Mouse (Mus musculus) stomach, embryonic 16.5 days (tissue): ENCODE results near the gene Zdhhc21. TPM values are rescaled to one million over a fixed set of nuclear protein-coding genes. Genes with fewer than 3 reads are reported as not detected.

Source experiments
- ATAC-seq: fragments of 200-750 bp; cut with Nextera tagmentation; 2 replicates; pipeline ENCODE4 v1.8.0; 2017; ENCODE audit warnings: moderate number of reproducible peaks, moderate TSS enrichment; ENCODE audit not compliant: insufficient read depth, low FRiP score
- H3K27ac ChIP-seq: fragments of 300-500 bp; sonication (generic); 2 replicates; pipeline ENCODE4 v1.5.1; 2014; ENCODE audit warnings: low read length
- H3K27me3 ChIP-seq: fragments of 300-500 bp; sonication (generic); 2 replicates; pipeline ENCODE4 v1.6.1; 2014; ENCODE audit warnings: low read length, control low read depth, mixed read lengths; ENCODE audit not compliant: control insufficient read depth, insufficient read depth
- H3K36me3 ChIP-seq: fragments of 300-500 bp; sonication (generic); 2 replicates; pipeline ENCODE4 v1.6.1; 2014; ENCODE audit warnings: low read length; ENCODE audit not compliant: control insufficient read depth, insufficient read depth
- H3K4me1 ChIP-seq: fragments of 300-500 bp; sonication (generic); 2 replicates; pipeline ENCODE4 v1.6.1; 2014; ENCODE audit warnings: low read length, control low read depth, mixed read lengths; ENCODE audit not compliant: control insufficient read depth, insufficient read depth
- H3K4me2 ChIP-seq: fragments of 300-500 bp; sonication (generic); 2 replicates; pipeline ENCODE4 v1.6.1; 2014; ENCODE audit warnings: low read depth, low read length, mixed read lengths
- H3K4me3 ChIP-seq: fragments of 300-500 bp; sonication (generic); replicated peaks from 2 replicates; pipeline ENCODE4 v1.5.1; 2014; ENCODE audit warnings: mild to moderate bottlenecking, low read length
- H3K9ac ChIP-seq: fragments of 300-500 bp; sonication (generic); 2 replicates; pipeline ENCODE4 v1.6.1; 2014; ENCODE audit warnings: low read length
- H3K9me3 ChIP-seq: fragments of 300-500 bp; sonication (generic); replicated peaks from 2 replicates; pipeline ENCODE4 v1.6.1; 2016; ENCODE audit warnings: low read length, control low read depth; ENCODE audit not compliant: control insufficient read depth
- WGBS: fragments of 180-500 bp; shearing (Covaris S2); extraction: QIAGEN DNeasy Blood & Tissue Kit; methylation state at CpG from one replicate; pipeline ENCODE4 v1.1.7; 2014; 5-methylcytosine and 5-hydroxymethylcytosine counted together
- polyA plus RNA-seq: library from polyadenylated mRNA; unstranded; fragments of >200 nt; fragmentation: Nextera tagmentation; extraction: Ambion mirVana; gene quantifications from 2 replicates; pipeline ENCODE4 v1.2.1, GENCODE M21; 2015

The Zdhhc21 gene
- polyA plus RNA-seq, 1 experiment from 2014 or later: 18.2 TPM

DNA sequence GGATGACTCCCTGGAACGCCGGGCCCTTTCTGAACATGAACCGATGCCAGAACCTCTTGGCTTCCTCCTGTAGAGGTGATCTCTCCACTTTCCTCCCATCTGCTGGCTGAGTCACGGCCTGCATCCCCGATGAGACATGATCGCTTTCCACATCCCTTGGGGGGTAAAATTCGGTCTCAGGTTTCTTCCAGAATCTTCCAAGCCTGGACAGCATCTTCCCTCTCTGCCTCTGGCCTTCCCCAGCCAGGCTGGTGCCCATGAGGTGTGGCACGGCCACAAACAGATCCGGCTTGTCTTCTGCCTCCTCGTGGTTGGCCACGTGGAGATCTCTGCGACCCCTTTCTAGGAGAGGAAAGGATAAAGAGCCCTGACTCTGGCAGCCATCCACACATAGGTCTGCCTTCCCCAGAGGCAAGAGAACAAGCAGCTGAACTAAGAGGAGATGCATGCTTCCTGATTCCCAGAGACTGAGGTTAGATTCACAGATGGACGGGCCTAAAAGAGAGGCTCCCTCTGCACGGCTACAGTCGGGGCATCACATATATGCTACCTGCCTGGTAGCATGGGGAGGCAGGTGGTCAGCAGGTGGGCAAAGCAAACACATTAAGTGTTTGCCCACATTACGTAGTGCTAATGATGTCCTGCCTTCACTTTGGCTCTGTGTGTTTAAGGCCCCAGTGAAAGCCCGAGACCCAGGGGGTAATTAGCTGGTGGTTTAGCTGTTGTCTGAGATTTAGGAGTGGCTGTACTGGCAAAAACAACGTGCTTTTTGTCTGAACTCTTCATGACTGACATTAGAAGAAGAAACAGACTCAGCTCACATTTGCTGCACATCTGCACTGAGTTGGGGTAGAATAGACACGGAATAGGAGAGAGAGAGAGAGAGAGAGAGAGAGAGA lies 25.1 kb upstream of the Zdhhc21 start, which contains the start of gene Cer1:
Gene Cer1, minus strand, starts transcription at position 513 of the 899 bp plus-strand sequence.
- Histone ChIP-seq H3K4me1 (peaks cover 4% of the 10 kb centered on the region; the same call in 1 of the 2 replicates), H3K27me3 (no peaks in the 10 kb centered on the region), H3K9ac (no peak within 1 kb of the TSS), H3K4me2 (no peak within 1 kb of the TSS), H3K9me3 (no peaks in the 10 kb centered on the region), H3K36me3 (no peaks in the 10 kb centered on the region), H3K4me3 (no peak within 1 kb of the TSS), H3K27ac (no peak within 1 kb of the TSS)
- ATAC-seq: no peak
- WGBS: 61% methylated on average over 18 of the region's 19 CpGs

DNA sequence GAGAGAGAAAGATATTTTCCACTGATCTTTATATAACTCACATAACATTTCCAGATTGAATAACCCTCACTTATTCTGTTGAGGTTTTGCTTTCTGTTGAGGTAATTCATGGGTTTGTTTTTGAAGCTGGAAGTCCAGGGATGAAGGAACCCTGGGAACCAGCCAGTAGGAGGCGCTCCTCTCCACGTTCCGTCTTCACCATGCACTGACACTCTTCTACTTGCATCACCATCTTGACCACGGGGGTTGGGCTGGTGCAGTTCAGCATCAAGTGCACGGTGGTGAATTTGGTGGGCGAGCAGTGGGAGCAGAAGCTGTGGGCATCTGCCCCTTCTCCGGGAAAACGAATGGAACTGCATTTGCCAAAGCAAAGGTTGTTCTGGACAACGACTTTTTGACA lies 22.7 kb upstream of the Zdhhc21 start:
- H3K4me1 ChIP-seq: peaks cover 4% of the 10 kb centered on the region; the same call in 1 of the 2 replicates
- no peak for ATAC-seq
- WGBS: 80% methylated on average over 9 of the region's 9 CpGs

DNA sequence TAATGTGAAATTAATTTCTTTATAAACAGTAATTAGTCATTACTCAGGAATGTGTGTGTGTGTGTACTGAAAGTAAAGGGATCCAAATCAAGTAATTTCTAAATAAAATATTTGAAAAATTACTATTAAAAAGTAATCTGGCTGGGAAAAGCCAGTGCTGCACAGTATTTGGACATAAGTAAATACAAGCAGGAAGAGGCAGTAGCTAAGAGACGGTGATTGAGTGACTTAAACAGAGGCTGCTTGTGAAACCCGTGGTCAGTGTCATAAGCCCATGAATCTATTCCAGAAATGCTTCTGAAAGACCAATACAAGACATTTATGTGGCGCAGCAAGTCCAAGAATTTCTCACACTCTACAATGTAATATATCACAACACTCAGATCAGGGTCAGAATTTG lies 21.6 kb upstream of the Zdhhc21 start:
- H3K27ac ChIP-seq: no peak overlapping the region
- H3K4me1 ChIP-seq: peaks cover 4% of the 10 kb centered on the region; the same call in 1 of the 2 replicates
- WGBS: 52% methylated on average over 3 of the region's 3 CpGs
- no peak overlapping the region for H3K9ac ChIP-seq
- no peak for ATAC-seq
- no peaks in the 10 kb centered on the region for H3K27me3 ChIP-seq
- no peak overlapping the region for H3K4me2 ChIP-seq
- H3K9me3 ChIP-seq: no peaks in the 10 kb centered on the region
- no peak overlapping the region for H3K4me3 ChIP-seq
- H3K36me3 ChIP-seq: no peaks in the 10 kb centered on the region

More for the DNA sequence above, 22.7 kb upstream of the Zdhhc21 start:
- Histone ChIP-seq H3K27ac (no peak overlapping the region), H3K9me3 (no peaks in the 10 kb centered on the region), H3K4me2 (no peak overlapping the region), H3K36me3 (no peaks in the 10 kb centered on the region), H3K4me3 (no peak overlapping the region), H3K9ac (no peak overlapping the region), H3K27me3 (no peaks in the 10 kb centered on the region)

DNA sequence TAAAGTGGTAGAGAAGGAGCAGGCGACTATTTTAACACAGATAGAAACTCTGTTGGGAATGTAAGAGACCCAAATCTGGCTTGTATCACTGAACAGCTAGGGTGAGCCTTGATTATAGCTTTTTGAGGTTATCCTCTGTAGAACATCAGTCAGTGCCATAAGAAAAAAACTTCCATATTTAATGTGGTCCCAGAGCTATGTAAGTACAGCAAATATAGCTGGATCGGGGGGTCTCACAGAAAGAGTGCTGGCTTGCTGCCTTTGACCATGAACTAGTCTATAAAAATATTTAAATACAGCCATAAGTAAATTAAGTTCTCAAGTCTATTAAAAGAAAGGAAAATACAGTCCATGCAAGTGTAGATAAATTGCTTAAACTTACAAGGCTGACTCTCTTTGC lies 20.5 kb upstream of the Zdhhc21 start:
- Histone ChIP-seq H3K9ac (no peak overlapping the region), H3K36me3 (no peaks in the 10 kb centered on the region), H3K4me3 (no peak overlapping the region), H3K4me1 (peaks cover 4% of the 10 kb centered on the region; the same call in 1 of the 2 replicates), H3K9me3 (no peaks in the 10 kb centered on the region), H3K4me2 (no peak overlapping the region), H3K27ac (no peak overlapping the region), H3K27me3 (no peaks in the 10 kb centered on the region)
- 69% methylated on average over 2 of the region's 2 CpGs for WGBS
- no peak for ATAC-seq

DNA sequence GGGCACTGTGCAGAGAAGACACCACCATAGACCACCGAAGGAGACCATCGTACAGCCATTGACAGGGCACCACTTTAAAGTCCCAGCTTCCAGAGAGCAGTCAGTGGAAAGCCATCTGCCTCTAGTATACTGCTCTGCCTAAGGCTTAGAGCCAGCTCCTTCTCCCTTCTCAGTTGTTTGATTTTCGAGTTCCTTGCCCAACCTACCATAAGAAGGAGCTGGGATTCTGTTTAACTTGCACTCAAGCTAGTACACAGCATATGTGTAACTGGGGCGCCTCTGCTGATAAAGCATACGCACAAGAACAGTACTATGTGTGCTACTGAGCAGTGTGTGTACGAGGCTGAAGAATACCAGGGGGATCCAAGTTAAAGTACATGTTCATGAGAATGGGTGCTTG lies 19.4 kb upstream of the Zdhhc21 start:
- Histone ChIP-seq H3K4me3 (no peak overlapping the region), H3K4me2 (no peak overlapping the region), H3K4me1 (peaks cover 5% of the 10 kb centered on the region; the same call in 1 of the 2 replicates), H3K9ac (no peak overlapping the region), H3K9me3 (no peaks in the 10 kb centered on the region), H3K27ac (no peak overlapping the region), H3K36me3 (no peaks in the 10 kb centered on the region), H3K27me3 (no peaks in the 10 kb centered on the region)
- no peak; the same call in 1 of the 2 replicates for ATAC-seq
- WGBS: 63% methylated on average over 6 of the region's 6 CpGs

DNA sequence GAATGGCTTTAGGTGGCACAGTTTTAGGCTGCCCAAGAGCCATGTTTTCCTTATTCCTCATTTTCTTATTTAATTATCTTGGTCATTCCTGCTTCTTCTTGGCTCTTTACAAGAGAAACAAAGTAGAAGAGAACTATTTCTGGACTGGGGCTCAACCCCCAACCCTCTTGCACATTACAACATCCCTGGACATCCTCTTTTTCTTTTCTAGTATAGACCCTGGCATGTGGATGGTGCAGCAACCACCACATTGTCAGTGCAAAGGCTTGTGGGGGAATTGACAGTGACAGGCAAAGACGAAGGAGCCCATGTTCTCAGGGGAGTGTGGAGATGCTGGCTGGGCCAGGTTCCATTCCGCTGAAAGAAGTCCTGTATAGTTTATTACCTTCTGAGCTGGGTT lies 16.9 kb upstream of the Zdhhc21 start:
- Histone ChIP-seq H3K36me3 (no peaks in the 10 kb centered on the region), H3K4me2 (no peak overlapping the region), H3K9me3 (no peaks in the 10 kb centered on the region), H3K27ac (no peak overlapping the region), H3K9ac (no peak overlapping the region), H3K4me3 (no peak overlapping the region), H3K4me1 (peaks cover 21% of the 10 kb centered on the region; the same call in 1 of the 2 replicates), H3K27me3 (no peaks in the 10 kb centered on the region)
- no peak for ATAC-seq
- WGBS: 92% methylated on average over 2 of the region's 2 CpGs

DNA sequence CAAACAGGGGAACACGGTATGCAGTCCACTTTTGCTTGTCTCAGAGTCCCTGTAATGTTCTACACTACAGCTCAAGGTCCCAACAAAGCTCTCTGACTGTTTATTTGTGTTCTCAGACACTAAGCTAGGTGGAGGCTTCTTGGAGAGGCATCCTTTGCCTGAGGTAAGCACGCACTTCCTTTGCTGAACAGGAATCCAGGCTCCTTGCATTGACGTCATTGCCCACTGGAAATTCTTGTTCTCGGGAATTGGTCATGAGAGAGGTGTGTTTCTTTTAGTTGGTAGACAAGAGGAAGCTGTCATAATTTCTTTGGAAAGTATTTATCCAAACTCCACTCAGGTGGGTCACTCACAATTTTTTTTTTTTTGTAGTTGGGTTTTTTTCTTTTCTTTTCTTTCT lies 15.8 kb upstream of the Zdhhc21 start:
- Histone ChIP-seq H3K9me3 (no peaks in the 10 kb centered on the region), H3K4me2 (no peak overlapping the region), H3K4me3 (no peak overlapping the region), H3K36me3 (no peaks in the 10 kb centered on the region), H3K27ac (peak overlapping the region; percentile 34; the same call in 1 of the 2 replicates), H3K4me1 (peaks cover 21% of the 10 kb centered on the region; the same call in 1 of the 2 replicates), H3K27me3 (no peaks in the 10 kb centered on the region), H3K9ac (no peak overlapping the region)
- ATAC-seq: no peak
- WGBS: 54% methylated on average over 4 of the region's 4 CpGs

DNA sequence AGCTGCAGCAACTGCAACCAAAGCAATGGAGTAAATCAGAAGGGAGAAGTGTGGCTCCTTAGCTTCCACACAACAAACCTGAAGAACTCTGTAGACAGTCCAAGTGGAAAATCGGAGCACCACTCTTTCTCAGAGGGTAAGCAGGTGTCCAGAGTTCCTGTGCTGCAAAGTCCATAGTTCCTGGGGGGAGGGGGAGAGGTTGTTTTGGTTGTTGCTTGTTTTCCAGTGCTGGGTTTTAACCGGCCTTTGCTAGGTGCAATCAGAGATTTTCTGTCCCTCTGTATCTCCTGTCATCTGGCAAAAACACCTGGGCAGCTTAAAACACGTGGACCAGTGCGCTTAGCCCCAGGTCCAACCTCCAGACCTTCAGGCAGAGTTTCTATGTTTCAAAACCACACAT lies 15.0 kb upstream of the Zdhhc21 start:
- peaks cover 21% of the 10 kb centered on the region; the same call in 1 of the 2 replicates for H3K4me1 ChIP-seq
- ATAC-seq: no peak
- 61% methylated on average over 4 of the region's 4 CpGs for WGBS

DNA sequence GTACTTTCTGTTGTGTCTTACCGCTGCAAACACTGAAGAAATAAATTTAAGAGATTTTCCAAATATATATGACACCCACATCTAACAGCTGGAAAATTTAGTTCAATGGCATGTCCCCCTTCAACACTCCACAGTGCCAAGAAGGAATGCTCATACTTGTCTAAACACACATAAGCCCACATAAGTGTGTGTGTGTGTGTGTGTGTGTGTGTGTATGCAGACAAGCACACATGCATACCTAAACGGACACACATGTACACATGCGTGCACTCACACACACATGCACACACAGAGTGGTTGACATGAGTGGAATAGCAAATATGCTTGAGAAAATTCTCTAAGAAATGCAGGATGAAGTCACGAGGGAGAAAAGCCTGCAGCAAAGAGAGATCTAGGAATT lies 12.8 kb upstream of the Zdhhc21 start:
- Histone ChIP-seq H3K36me3 (no peaks in the 10 kb centered on the region), H3K4me1 (peaks cover 21% of the 10 kb centered on the region; the same call in 1 of the 2 replicates), H3K27ac (peak overlapping the region; percentile 57), H3K9ac (no peak overlapping the region), H3K4me3 (no peak overlapping the region), H3K27me3 (no peaks in the 10 kb centered on the region), H3K9me3 (no peaks in the 10 kb centered on the region; the same call in 1 of the 2 replicates), H3K4me2 (no peak overlapping the region)
- no peak for ATAC-seq
- WGBS: 61% methylated on average over 4 of the region's 4 CpGs

More for the DNA sequence above, 15.0 kb upstream of the Zdhhc21 start:
- no peak overlapping the region for H3K4me2 ChIP-seq
- no peak overlapping the region for H3K4me3 ChIP-seq
- no peaks in the 10 kb centered on the region for H3K36me3 ChIP-seq
- H3K27me3 ChIP-seq: no peaks in the 10 kb centered on the region
- H3K9me3 ChIP-seq: no peaks in the 10 kb centered on the region; the same call in 1 of the 2 replicates
- H3K9ac ChIP-seq: no peak overlapping the region
- no peak overlapping the region; the same call in 1 of the 2 replicates for H3K27ac ChIP-seq
